Mouse (Mus musculus): ENCODE measurements at regions not wholly inside any gene's neighbourhood (a gene's known extent, or its start where the extent isn't known, plus 50 kb on each side); places are given as distances from the start of the nearest gene placed in this dataset.
"Not testable (repeated sequence)": the region's sequence is repeated elsewhere in the genome, so short reads cannot be mapped to it uniquely, and the experiment has no call there.

DNA sequence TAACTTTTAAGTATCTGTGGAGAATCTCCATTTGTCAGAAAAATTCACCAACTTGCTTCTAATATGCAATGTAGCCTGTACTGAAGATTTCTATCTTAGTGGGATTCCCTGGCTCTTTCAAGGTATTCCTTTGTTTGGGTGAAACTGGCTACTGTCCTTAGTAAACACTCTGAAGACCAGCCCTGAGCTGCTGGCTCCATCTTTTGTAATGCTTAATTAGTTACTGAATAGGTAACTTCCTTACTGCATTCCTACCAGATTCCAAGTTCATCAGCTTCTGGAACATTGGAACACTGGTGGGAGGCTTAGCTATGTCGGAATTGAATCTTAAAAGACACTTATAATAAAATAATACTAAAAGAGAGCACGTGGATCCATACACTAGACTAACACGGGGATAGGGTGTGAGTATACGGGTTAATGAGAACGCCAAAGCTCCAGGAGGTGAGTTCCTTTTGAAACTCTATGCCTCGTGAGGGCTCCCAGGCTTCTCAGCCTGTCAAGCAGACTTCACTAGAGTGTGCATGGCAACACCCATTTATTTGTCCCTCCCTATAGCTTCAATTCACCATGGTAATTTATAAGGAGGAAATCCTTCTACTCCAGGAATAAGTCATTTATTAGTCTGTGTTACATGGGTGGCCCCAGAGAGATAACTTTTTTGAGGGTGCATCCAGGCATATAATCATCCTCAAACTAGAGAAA, 65.2 kb upstream of the Dpp6 start:
- CTCF ChIA-PET: not testable (repeated sequence)
- POLR2A ChIA-PET: interaction anchor here in 2 of 4 experiments (1.0 to 1.2 kb wide), 3 partner anchors 11 to 48 kb away, joined by 3 to 5 read pairs (median 4); no protein-coding TSS in a partner anchor

DNA sequence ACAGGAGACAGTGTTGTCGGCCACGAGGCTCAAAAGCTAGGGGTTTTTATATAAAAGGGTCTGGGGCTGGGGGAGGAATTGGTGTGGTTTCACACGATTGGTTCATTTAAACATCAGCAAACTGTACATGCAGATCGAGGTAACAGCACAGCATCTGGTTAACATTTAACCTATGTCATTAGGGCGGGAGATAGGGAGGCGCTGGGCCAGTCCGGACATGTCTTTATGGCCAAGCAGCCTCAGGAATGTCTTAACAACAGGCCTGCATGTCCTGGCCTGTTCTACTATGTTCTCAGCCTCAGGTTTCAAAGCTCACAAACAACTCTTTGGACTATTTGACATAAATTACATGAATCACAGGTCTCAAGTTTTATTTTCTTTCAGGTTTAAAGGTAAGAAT, 62.9 kb upstream of the Dpp6 start:
- CTCF ChIA-PET, POLR2A ChIA-PET: not testable (repeated sequence)
